In genomic region chr2:144092767-144093166, GRCm38 (mm10) we compare ENCODE assay signal across 30 mouse cellular contexts. TPM values are rescaled to one million over a fixed set of nuclear protein-coding genes. Genes with fewer than 3 reads are reported as not detected.
DNase-seq lines count a peak whose midpoint lies in the region; ATAC-seq lines count a peak whose summit lies in the region.
"Had no signal": no experiment of that assay in that cellular context is flagged by ENCODE, and none has a peak within 500 bp of the region (broad histone marks: within the 10 kb centered on the region; RNA-seq: fewer than 3 reads in every experiment).

No protein-coding gene starts in this region.

- no peak overlapping the region for H3K4me2 ChIP-seq in hindbrain, embryonic 16.5 days (ENCODE audit: low read length)
- H3K4me2 ChIP-seq: embryonic facial prominence, embryonic 12.5 days; embryonic facial prominence, embryonic 15.5 days; heart, embryonic 13.5 days; hindbrain, embryonic 14.5 days had no signal

- DNase-seq in A20 (ENCODE audit: low read depth, low spot score): peak; percentile 72
- no peak for DNase-seq in thymus, postnatal 0 days (ENCODE audit: low spot score)
- DNase-seq in heart, adult 11 months: no peak
- DNase-seq: adrenal gland, adult 8-10 months; adrenal gland, postnatal 36 days; cerebellum, adult 18-20 months; cerebellum, adult 9-10 months; cerebellum, postnatal 14 days; forebrain, postnatal 0 days; gastrocnemius, adult 2 months; gastrocnemius, postnatal 14 days; heart, adult 2 months; heart, postnatal 14 days; heart, postnatal 4 days had no signal

- no peaks in the 10 kb centered on the region for H3K4me1 ChIP-seq in hindbrain, embryonic 16.5 days (ENCODE audit: control insufficient read depth, insufficient read depth, low read depth, low read length)

- WGBS in hindbrain, embryonic 16.5 days: 75% methylated on average over 4 of the region's 4 CpGs

- no peaks in the 10 kb centered on the region for H3K36me3 ChIP-seq in hindbrain, embryonic 16.5 days (ENCODE audit: control insufficient read depth, insufficient read depth, low read length)
- H3K36me3 ChIP-seq: embryonic facial prominence, embryonic 12.5 days; embryonic facial prominence, embryonic 15.5 days; heart, embryonic 10.5 days; heart, embryonic 13.5 days had no signal

- no peak overlapping the region for H3K4me3 ChIP-seq in hindbrain, embryonic 16.5 days (ENCODE audit: low read length)
- H3K4me3 ChIP-seq: embryonic facial prominence, embryonic 12.5 days; embryonic facial prominence, embryonic 15.5 days; gastrocnemius, adult 2 months; heart, adult 2 months; heart, embryonic 10.5 days; heart, embryonic 13.5 days had no signal

- H3K9me3 ChIP-seq in hindbrain, embryonic 16.5 days (ENCODE audit: control insufficient read depth, low read length): no peaks in the 10 kb centered on the region
- H3K9me3 ChIP-seq: embryonic facial prominence, embryonic 12.5 days; embryonic facial prominence, embryonic 15.5 days; heart, embryonic 10.5 days; heart, embryonic 13.5 days had no signal

- H3K9ac ChIP-seq in hindbrain, embryonic 16.5 days (ENCODE audit: low read depth, low read length): no peak overlapping the region
- H3K9ac ChIP-seq: embryonic facial prominence, embryonic 12.5 days; embryonic facial prominence, embryonic 15.5 days; forebrain, postnatal 0 days; heart, embryonic 13.5 days; hindbrain, embryonic 14.5 days had no signal

- H3K27me3 ChIP-seq in hindbrain, embryonic 16.5 days (replicated peaks; ENCODE audit: control insufficient read depth, insufficient read depth, low read length): no peaks in the 10 kb centered on the region
- H3K27me3 ChIP-seq: embryonic facial prominence, embryonic 12.5 days; embryonic facial prominence, embryonic 15.5 days had no signal

- H3K27ac ChIP-seq in hindbrain, embryonic 16.5 days (ENCODE audit: low read depth, low read length): no peak overlapping the region
- H3K27ac ChIP-seq: embryonic facial prominence, embryonic 12.5 days; embryonic facial prominence, embryonic 15.5 days; gastrocnemius, adult 2 months; heart, adult 2 months; heart, embryonic 10.5 days; heart, embryonic 13.5 days; hindbrain, embryonic 14.5 days had no signal

- peak; percentile 66 for ATAC-seq in granulocyte monocyte progenitor cell, adult 5-6 weeks (replicated peaks; ENCODE audit: poor library complexity, severe bottlenecking)
- ATAC-seq in megakaryocyte progenitor cell, adult 5-6 weeks (replicated peaks; ENCODE audit: poor library complexity): peak; percentile 51
- no peak for ATAC-seq in hindbrain, embryonic 16.5 days
- ATAC-seq: forebrain, embryonic 14.5 days; forebrain, postnatal 0 days had no signal

RNA-seq across cellular contexts. Expression of gene Banf2, which starts 59.9 kb away (rescaled TPM):
- not detected in 2 replicates for total RNA-seq in granulocyte monocyte progenitor cell, adult 5-6 weeks (2014; fragmentation: Nextera tagmentation)
- total RNA-seq in granulocyte monocyte progenitor cell, adult 5-6 weeks (2017): not detected in 2 replicates
- total RNA-seq in megakaryocyte progenitor cell, adult 5-6 weeks (2015): not detected in 2 replicates
- not detected in 2 replicates for total RNA-seq in megakaryocyte progenitor cell, adult 5-6 weeks (2017)
- polyA plus RNA-seq in thymus, postnatal 0 days (2015; fragmentation: Nextera tagmentation; extraction: Ambion mirVana): not detected in 2 replicates
- polyA plus RNA-seq in hindbrain, embryonic 16.5 days (2015; fragmentation: Nextera tagmentation; extraction: Ambion mirVana): not detected in 2 replicates
- total RNA-seq: adrenal gland, adult 8-10 months; adrenal gland, postnatal 36 days; forebrain, postnatal 0 days; gastrocnemius, adult 2 months; gastrocnemius, postnatal 14 days; gastrocnemius, postnatal 4 days; heart, adult 2 months; heart, postnatal 14 days; heart, postnatal 4 days; MEL had no signal
- polyA plus RNA-seq: embryonic facial prominence, embryonic 12.5 days; embryonic facial prominence, embryonic 15.5 days; forebrain, embryonic 11.5 days; forebrain, embryonic 14.5 days; forebrain, postnatal 0 days; frontal cortex, adult 2 months; heart, adult 2 months; heart, embryonic 10.5 days; heart, embryonic 13.5 days; heart, embryonic 16.5 days; hindbrain, embryonic 11.5 days; hindbrain, embryonic 14.5 days; intestine, embryonic 14.5 days had no signal
